Mouse (Mus musculus) thymus, postnatal 4 days (tissue): ENCODE data around the gene Cxcl5.
"Not testable (repeated sequence)": the region's sequence is repeated elsewhere in the genome, so short reads cannot be mapped to it uniquely, and the experiment has no call there.

Experiments used
- DNase-seq: peaks from one replicate; pipeline ENCODE4 v3.0.0; 2021

Cxcl5 gene

DNA sequence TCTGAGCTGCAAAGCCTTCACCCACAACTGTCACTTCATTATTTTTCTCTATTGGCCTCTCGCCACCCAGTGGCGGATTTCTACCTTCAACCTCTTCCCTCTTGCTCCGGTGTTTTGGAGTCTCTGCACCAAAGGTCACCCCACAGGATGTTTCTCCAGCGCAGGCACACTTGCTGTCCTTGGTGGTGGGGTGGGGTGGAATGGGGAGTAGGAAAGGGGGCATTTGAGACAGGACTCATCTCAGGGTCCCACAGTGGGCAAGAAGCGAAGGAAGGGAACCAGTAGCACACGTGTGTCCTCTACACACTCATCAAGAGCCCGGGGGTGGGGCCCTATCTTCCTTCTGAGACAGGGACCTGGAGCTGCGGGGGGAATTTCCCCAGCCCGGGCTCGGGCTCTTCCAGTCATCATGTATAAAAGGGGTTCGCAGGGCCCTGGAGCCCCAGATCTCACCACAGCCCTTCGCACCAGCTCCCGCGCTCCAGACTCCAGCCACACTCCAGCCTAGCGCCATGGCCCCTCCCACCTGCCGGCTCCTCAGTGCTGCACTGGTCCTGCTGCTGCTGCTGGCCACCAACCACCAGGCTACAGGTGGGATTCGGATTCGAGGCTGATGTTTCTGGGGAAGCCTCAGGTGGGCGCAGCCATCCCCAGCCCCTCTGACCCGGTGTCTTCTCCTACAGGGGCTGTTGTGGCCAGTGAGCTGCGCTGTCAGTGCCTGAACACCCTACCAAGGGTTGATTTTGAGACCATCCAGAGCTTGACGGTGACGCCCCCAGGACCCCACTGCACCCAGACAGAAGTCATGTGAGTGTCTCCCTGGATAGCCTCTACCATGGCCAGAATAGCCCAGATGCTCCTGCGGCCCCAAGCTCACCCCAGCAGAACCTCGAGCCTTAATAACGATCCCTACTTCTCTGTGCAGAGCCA is 26.8 kb downstream of the Cxcl5 start, which contains the start of gene Cxcl3:
TSS of gene Cxcl3 (plus strand) at position 445 of the 930 bp plus-strand sequence.
- peak; percentile 8 for DNase-seq

GRCm38 (mm10) chr5:90788114-90788513 is 29.0 kb downstream of the Cxcl5 start:
- no peak for DNase-seq

DNA sequence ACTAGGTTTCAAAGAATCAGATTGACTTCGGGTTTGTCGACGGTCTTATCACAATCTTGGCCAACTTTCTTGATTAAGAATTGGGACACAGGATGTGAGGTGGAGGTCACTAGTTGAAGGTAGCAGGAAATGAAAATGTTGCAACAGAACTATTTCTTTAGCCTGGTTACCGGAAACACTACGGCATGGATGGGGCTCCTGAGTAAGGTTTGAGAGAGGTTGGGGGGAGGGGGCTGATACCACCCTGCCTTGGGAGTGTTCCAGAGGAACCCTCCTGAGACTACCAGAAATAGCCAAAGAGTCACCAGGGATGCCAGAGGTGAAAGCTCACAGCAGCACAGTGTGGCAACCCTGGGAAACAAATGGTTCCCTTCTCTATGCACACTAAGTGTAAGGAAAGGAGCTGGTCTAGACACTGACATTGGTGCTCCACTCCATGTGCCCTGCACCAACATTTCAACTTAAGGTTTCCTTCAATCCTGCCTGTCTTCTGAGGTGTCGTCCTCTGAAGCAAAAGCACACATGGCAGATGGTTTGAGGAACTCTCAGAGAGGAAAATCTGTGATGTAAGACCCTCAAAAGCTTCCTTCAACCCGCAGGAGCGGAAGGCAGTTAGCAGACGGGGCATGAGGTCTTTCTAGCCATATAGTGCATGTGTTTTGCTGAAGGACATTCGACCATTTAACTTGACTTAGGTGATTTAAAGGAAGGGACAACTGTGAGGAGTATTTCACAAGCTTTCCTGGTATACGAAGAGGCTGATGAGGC is 30.3 kb downstream of the Cxcl5 start:
- no peak for DNase-seq

DNA sequence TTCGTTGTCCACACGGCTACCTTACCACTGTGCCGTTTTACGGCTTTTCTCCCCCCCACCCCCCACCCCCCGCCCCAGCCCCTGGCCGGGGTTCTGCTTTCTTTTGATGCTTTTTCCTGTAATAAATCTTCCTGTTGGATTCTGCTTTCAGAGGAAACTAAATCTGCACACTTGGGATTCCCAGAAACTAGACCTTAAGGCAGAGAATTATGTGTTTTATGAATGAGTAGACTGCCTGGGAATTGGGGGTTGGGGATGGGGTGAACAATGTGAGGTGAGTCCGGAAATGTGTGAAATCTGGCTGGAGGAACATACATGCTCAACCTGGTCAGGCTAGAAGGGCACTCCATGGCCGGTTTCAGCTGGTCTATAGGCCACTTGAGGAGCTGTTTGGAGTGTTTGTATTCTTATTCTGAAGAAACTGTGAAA is 30.9 kb downstream of the Cxcl5 start:
- no peak for DNase-seq

GRCm38 (mm10) chr5:90794195-90794625 is 35.0 kb downstream of the Cxcl5 start, which contains the start of gene Cxcl15:
Gene Cxcl15, plus strand, starts transcription at chr5:90794534.
- no peak for DNase-seq

DNA sequence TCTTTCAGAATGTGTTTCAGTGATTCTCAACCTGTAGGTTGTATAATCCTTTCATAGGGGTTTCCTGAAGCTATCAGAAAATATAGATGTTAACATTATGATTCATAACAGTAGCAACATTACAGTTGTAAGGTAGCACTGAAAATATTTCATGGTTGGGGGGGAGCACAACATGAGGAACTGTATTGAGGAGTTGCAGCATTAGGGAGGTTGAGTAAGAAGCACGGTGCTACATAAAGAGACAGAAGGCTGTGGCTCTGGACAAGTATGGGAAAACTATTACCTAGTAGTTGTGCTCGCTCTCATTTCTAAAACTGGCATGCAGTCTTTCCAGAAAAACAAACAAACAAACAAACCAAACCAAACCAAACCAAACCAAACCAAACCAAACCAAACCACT is 36.2 kb downstream of the Cxcl5 start:
- DNase-seq, result not testable (repeated sequence)

GRCm38 (mm10) chr5:90804574-90804973 is 45.4 kb downstream of the Cxcl5 start:
- no peak for DNase-seq

GRCm38 (mm10) chr5:90806050-90806449 is 46.9 kb downstream of the Cxcl5 start:
- DNase-seq, result no peak

GRCm38 (mm10) chr5:90807176-90807950 is 48.2 kb downstream of the Cxcl5 start:
- no peak for DNase-seq
